Mouse (Mus musculus) R1 (cell line): Measurements from ENCODE around the gene Foxp4.

ENCODE experiments used
- DNase-seq: peaks from one replicate; pipeline ENCODE4 v3.0.0-alpha.2; 2018; ENCODE audit warnings: low read depth, low spot score

Foxp4 gene

GRCm38 (mm10) chr17:47929431-47929830 is 5.0 kb upstream of the Foxp4 start:
- no peak for DNase-seq

- no peak for DNase-seq
These were observed 1.5 kb upstream of the Foxp4 start for GRCm38 (mm10) chr17:47925988-47926387.

- no peak for DNase-seq
These were observed 988 bp upstream of the Foxp4 start for GRCm38 (mm10) chr17:47925340-47925926.

GRCm38 (mm10) chr17:47923678-47924382 is 615 bp downstream of the Foxp4 start:
- no peak for DNase-seq

GRCm38 (mm10) chr17:47923011-47923677 is 1.3 kb downstream of the Foxp4 start:
- no peak for DNase-seq

GRCm38 (mm10) chr17:47922579-47922978 is 1.9 kb downstream of the Foxp4 start:
- DNase-seq: no peak

DNA sequence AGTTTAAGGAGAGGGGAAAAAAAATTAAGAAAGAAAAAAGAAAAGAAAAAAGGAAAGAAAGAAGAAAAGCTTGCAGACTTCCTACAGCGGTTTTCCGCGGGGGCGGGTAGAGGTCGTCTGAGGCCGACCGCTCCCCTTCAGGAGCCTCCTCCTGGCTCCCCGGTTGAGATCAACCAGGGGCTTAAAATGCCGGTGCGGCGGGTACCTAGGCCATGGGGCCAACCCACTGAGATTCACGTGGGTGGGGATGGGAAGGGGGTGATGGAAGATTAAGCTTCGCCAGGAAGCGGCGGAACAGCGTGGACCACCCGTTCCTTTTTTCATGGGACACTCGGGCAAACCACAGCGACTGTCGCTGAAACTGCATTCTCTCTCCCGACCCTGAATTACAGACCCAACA is 2.3 kb downstream of the Foxp4 start:
- DNase-seq: no peak

GRCm38 (mm10) chr17:47921136-47921665 is 3.2 kb downstream of the Foxp4 start:
- peak; percentile 65 for DNase-seq

GRCm38 (mm10) chr17:47919826-47920225 is 4.6 kb downstream of the Foxp4 start:
- DNase-seq: peak; percentile 71

GRCm38 (mm10) chr17:47917907-47918306 is 6.5 kb downstream of the Foxp4 start:
- no peak for DNase-seq

- no peak for DNase-seq
These were observed 7.2 kb downstream of the Foxp4 start for GRCm38 (mm10) chr17:47917212-47917611.

- no peak for DNase-seq
These were observed 9.7 kb downstream of the Foxp4 start for GRCm38 (mm10) chr17:47914676-47915219.

DNA sequence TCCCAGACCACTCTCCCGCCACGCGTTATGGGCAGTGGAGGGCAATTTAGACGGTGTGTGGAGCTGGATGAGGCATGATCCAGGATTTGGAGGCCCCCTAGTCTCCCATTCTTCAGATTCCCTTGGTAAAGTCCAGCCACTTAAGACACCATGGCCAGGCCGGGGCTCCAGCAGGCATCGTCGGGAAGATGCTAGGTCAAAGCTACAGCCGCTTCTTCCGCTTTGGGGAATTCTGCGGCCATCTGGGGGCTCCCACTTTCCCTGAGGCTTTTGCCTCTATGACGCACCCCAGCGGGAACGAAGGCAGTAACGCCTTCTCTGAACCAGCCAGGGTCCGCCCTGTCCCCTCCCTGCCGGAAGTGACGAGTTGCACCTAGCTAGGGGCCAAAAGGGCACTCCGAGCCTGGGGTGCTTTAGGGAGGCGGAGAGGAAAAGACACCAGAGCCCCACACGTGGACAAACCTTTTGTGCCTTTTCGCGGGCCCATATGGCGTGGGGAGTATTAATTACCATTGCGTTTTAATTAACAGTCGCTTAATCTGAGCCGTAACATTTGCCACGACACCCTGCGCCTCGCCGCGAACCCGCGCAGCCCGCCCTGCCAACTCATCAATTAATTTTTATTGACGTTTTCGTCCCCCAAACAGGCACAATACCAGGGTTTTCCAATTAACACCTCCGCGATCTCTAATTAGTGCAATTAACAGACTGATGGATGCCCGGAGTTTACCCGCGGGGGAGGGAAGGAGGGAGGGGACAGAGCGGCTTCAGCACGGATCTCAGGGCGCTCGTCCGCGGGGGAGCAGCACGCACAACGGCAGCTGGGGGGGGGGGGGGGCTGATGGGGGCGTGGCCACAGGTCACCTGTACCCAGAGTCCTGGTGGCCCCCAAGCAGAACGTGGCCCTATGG is 15.1 kb downstream of the Foxp4 start:
- DNase-seq: peak; percentile 83

GRCm38 (mm10) chr17:47908079-47908478 is 16.4 kb downstream of the Foxp4 start:
- no peak for DNase-seq

GRCm38 (mm10) chr17:47907366-47907920 is 17.0 kb downstream of the Foxp4 start:
- DNase-seq: no peak

DNA sequence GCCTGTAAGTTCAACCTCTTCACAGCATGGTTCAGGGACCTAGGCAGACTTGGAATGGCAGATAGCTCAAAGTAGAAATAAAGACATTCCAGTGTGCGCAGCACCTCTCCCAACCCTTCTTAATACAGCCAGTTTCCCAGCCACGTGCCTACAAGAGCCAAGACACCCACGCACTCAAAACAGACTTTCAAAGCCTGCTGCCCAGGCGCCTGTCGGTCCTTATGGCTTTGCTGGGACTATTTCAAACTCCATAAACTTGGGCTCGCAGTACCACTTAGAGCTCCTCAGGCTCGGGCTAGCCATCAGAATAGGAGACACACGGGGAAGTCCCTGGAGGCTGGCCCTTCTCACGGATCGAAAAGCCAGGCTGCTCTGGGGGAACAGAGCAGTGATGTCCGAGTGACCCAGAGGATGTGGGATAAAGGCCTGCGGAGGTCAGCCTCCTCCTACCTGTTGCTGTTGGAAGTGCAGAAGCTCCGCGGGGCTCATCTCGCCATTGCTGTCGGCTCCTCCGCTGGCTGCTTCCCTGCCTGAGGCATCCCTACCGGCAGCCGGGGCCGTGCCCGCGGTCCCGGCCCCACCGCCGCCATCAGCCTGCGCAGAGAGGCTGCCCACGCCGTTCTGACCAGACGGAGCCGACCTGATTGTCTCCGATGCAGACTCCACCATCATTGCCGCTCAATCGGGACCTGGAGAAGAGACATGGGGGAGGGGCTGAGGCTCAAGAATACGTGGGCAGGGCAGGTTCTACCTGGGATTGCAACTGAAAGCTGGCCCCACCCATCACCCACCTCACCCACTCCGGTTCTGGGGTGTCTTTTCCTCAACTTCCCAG is 20.4 kb downstream of the Foxp4 start:
- DNase-seq: peak; percentile 66

GRCm38 (mm10) chr17:47901782-47902181 is 22.7 kb downstream of the Foxp4 start:
- peak; percentile 61 for DNase-seq

- DNase-seq: no peak
These were observed 23.7 kb downstream of the Foxp4 start for GRCm38 (mm10) chr17:47900716-47901115.

DNA sequence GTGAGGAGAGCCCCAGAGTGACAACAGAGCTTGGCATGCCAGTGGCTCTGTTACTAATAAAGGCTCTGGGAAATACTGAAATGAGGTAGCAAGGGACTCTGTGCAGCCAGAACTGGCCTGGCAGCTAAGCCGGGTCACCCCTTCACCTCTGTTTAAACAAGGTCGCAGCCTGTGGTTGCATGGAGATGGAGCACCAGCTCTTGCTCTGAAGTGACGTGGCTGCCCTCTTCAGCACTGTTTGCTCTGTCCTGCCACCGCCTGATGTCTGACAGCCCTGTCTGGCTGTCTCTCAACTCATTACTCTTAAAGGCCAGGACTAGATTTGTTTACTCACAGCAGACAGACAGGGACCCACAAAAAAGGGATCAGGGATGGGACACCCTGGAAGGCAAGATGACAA is 25.3 kb downstream of the Foxp4 start:
- DNase-seq: no peak
